Mouse (Mus musculus) adrenal gland, postnatal 4 days (tissue): ENCODE measurements at regions not wholly inside any gene's neighbourhood (a gene's known extent, or its start where the extent isn't known, plus 50 kb on each side); places are given as distances from the start of the nearest gene placed in this dataset.

Source experiments
- DNase-seq, 2 experiments: peaks; one replicate each; pipeline ENCODE4 v3.0.0; 2021 to 2022; ENCODE audit warnings: low spot score in 2 of 2, mixed read lengths in 2 of 2

DNA sequence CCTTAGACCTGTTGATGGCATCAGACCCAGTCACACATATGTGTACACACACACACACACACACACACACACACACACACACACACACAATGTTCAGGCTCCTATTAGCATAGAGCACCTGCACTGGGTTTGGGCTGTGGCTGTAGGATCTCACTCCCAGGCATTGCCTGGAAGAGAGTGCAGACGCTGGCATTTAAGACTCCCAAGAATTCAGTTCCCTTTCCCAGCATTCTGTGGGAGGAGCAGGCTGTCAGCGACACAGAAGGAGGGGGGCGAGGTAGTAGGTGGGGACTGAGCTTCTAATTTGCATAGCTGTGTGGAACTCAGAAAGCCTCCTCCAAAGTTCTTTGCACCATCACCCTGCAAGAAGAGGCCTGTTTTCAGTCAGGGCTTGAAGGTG is 374.2 kb upstream of the Fam49b start:
- no peak for DNase-seq

DNA sequence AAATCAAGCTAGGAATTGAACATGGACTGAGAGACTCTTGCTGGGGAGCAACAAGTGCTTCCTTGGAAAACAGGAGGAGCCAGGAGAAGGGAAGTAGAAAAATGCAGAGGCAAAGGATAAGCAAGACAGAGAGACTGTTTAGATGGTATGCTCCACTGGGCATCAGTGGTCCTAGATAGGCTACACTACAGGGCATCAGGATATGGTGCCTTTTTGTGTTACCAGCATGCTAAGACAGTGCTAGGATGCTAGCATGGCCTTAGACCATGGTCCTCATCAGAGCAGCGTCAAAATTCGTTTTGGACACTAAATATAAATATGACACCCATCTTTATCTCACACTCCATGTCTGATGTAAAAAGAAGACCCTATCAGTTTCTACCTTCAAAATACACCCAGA is 374.6 kb upstream of the Fam49b start:
- DNase-seq: no peak

DNA sequence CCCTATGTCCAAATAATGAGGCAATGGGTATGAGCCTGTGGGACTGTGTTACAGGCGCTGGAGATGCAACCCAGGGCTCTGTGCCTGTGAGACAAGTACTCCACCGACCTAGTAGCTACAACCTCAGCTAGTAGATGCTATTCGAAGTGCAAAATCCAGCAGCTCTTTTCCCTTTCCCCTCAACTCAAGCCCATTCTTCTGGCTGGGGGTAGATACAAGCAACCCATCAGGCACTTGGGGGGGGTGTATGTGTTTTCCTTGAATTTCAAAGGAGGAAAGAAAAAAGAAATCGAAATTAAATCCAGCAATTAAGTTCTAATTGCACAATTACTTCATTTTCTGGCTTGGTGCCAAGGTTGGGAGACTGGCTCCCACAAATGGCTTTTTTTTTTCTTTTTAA is 372.4 kb upstream of the Gm21798 start:
- DNase-seq: no peak

DNA sequence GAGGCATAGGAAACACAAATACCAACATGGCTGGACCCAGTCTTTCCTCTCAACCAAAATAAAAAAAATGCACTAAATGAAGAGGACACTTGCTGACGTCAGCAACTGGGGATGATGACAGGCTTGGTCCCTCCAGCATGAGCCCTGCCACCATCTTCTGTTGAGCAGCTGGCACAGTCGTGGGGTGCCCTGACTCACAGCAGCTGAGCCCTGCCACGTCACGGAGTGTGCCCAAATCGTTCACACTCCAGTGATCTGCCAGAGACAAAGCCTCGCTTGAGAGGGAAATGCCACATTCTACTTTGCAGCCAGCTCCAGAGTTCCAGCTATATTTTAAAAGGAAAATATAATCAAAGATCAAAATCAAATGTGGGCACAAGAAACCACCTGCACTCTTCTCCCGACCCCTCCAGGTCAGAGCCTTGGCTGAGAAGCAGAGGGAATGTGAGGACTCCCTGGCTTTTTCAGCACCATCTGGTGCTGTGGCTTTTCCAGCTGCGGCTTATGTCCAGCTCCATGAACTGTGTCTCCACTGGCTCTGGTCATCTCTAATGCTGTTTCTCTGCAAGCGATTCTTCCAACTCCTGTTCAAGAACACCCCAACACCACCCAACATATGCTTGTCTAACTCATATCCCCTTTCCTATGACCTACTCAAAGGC is 371.0 kb upstream of the Gm21798 start:
- no peak for DNase-seq

DNA sequence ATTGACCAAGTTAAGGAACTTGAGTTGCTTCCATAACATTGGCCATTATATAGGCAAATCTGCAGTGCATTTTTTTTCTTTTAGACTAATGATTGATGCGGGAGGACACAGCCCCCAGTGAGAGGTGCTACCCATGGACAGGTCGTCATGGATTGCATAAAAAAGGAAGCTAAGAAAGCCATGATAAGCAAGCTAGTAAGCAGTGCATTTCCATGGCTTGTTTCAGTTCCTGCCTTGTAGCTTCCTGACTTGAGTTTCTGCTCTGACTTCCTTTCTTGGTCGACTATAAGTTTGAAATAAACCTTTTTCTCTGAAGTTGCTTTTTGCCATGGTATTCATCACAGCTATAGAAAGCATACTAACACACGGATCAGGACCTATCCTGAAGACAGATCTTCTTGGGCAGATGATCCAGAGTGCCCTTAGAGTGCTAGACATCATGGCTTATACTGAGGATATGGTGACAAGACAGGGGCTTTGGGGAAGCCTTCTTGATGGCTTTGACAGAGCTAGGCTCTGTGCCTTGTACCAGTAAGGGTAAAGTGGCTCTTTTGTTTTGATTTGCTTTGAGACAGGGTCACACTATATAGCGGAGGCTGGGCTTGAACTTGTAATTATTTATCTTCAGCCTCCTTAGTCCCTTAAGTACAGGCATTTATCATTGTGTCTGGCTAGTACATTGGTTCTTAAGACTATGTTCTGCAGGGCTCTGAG is 370.1 kb upstream of the Gm21798 start:
- DNase-seq: no peak

DNA sequence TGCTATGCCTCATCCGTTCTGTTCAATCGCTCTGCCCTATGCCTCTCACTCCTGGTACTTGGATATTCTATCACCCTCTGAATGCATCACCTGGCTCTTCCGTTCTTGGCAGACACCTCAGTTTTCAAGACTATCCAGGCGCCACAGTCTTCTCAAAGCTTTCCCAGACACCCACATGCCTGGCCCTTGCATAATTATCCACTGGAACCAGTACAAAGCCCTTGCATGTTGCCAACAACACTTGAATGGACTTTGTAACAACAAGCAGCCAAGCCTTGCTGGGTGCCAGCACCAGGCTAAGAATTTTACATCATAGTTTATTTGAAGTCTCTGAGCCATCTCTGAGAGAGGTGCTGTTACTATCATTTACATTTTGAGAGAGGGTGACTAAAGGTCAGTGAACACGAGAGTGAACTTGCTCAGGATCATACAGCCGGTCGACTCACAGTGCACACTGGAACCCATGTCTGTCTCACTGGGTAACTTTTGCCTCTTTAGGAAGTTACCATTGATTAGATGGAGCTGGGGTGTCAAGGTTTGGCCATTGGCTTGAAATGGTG is 368.8 kb upstream of the Gm21798 start:
- DNase-seq: no peak

DNA sequence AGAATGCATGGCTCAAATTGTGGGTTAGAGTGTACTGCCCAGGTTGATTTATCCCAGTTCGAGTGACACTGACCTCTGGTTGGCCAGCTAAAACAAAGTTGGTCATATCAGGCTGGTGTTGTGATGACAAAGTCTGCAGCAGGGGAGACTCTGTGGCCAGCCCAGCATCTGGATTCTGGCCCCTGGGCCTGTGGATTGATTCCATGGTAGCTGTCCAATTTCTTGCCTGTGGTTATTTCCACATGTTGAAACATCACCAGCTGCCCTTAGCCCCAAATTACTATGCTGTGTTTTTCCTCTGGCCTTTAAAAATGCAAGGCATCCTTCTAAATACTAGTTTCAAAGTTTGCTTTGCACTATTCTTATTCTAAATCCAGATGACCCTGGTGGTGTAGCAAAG is 346.8 kb upstream of the Gm21798 start:
- no peak for DNase-seq

DNA sequence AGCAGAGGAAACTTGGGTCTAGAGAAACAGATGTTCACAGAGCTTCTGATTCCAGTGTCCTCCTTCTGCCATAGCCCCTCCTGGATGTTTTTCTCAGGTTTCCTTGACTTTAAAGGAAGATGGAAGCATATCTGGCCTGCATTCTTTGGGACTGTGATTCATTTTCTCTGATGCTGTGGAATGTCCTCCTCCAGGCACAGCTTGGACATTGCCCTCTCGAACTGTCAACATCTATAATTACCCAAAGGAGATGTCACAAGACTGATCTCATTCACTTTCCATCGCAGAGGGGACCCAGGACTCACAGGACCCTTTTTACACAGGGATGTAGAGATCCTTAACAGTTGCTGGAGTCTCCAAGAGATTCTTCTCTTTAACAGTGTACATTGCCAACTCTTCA is 345.9 kb upstream of the Gm21798 start:
- no peak for DNase-seq

DNA sequence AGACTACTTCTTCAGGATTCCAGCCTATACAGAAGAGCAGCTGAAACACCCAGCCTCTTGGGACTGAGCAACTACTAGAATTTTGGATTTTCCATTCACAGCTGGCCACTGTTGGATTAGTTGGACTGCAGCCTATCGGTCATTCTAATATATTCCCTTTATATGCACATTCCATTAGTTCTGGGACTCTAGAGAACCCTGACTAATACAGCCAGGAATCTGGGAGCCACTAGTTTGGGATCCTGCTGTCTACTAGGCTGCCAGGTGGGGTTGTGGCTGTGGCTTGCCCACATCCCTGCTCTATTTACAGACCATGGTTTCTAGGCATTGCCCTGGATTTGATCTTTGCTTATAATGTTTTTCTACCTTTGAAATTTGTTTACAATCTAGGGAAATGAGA is 343.3 kb upstream of the Gm21798 start:
- DNase-seq: no peak

DNA sequence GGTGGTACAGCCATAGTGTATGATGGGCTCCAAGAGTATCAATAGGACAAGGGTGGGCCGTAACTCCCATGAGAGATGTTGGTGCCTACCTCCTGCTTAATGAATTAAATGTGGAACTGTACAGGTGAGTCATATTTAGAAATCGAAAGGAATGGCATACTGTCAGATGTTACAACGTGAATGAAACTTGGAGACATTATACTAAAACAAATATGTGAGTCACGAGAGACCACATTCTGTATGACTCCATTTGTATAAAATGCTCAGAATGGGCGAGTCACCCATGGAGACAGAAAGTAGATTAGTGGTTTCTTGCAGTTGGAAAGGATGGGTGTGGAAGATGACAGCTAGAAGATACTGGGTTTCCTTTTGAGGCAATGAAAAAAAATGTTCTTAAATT is 340.4 kb upstream of the Gm21798 start:
- no peak for DNase-seq

DNA sequence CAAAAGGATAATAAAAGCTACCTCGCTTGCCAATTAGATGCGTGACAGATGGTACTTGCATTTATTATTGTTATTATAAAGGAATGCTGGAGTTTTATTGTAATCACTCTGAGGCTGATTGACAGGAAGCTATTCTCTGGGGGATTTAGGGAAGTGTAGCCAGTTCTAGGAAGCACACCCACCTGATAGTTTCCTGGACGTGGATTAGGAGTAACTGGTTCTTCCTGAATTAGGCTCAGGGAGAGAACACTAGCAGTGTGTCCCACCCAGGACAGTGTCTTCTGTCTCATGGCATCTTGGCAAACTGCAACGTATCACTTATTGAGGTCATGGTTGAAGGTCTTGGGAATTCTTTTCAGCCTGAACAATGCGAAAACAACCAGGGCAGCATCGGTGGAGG is 336.9 kb upstream of the Gm21798 start:
- DNase-seq: no peak

DNA sequence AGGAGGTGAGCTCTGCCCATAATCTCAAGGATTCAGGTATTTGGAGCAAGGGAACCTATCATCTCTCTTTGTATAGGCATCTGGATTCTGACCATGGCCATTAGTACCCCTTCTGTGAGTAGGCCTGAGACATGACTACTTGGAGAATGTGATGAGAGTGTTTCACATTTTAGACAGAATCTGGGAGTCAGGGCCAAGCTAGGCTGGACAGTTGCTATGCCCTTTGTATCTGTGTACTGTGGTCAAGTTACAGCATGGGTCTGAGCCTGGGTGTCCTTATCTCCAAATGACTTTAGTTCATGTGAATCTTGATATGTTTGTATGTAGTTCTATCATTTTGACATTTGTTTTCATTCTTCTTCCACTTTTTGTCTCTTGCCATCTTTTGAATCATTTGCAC is 336.3 kb upstream of the Gm21798 start:
- DNase-seq: no peak

DNA sequence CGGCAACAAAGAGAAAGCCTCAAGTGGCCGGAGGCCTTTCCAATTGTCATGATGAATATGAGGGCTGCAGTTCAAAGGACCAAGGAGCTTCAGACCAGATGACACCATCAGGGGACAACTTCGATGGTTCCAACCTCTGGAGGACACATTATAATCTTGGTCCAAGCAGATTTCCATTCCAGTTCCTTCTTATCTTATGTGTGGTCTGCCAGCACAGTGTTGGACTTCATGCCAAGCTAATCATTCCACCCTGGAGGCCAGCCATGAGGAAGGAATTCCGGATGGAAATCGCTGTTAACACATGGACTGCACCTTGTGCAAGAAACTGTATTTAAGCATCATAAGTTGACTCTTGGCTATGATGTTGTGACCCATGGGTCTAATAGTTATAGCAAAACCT is 334.5 kb upstream of the Gm21798 start:
- DNase-seq: no peak

DNA sequence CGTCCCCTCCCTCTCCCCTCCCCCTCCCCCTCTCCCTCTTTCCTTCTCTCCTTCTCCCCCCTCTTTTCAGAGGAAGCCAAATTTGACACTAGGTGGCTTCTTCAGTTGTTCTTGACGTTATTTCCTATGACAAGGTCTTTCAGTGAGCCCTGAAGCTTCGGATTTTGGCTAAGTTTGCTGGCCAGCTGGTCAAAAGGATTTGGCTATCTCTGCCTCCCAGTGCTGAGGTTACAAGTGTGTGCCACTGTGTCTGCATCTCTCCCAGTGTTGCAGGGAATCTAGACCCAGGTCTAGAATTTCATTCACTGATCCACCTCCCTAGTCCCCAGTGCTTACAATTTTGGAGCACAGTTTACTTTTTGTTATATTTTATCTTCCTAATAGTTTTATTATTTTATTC is 329.7 kb upstream of the Gm21798 start:
- no peak for DNase-seq

DNA sequence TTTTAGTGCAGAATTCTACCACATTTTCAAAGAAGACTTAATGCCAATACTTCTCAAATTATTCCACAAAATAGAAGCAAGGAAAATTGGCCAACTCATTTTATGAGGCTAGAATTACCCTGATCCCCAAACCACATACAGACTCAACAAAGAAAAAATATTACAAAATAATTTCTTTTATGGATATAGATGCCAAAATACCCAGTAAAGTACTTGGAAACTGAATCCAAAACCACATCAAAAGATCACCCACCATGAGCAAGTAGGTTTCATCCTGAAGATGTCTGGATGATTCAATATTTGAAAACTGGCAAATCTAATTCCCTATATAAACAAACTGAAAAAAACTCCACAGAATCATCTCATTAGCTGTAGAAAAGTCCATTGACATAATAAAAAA is 316.7 kb upstream of the Gm21798 start:
- DNase-seq: no peak

DNA sequence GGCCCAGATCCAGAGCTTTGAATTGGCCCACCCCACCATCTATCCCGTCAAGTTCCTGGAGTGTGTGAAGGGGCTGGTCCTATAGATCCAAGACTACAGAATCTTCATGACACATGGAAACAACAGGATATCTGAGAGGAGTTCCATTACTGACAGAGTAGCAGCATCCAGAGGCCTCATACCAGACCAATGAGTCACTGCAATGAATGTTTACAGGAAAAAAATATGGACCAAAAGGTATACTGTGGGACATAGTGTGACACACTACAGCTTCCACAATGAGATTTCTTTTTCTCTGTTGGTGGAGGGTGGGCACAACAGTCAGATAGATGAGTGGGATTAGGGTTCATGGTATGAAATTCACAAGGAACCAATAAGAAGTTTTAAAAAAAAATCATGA is 316.0 kb upstream of the Gm21798 start:
- DNase-seq: no peak

DNA sequence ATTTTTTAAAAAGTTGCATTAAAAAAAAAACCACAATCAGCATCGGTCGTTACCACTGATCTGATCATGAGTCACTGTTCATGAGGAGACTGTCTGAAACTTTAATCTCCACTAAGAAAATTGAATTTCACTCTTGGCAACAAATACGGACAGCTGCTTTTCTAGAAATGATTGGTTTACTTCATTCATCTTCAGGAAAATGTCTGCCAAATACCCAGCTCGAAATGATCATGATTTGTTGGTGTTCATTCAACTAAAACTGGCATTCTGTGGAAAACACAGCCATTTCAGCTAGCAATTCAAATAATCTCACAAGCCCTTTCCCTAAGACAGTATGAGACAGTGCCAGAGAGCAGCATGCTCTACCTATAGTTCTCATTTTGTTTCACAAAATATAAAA is 312.7 kb upstream of the Gm21798 start:
- DNase-seq: no peak

DNA sequence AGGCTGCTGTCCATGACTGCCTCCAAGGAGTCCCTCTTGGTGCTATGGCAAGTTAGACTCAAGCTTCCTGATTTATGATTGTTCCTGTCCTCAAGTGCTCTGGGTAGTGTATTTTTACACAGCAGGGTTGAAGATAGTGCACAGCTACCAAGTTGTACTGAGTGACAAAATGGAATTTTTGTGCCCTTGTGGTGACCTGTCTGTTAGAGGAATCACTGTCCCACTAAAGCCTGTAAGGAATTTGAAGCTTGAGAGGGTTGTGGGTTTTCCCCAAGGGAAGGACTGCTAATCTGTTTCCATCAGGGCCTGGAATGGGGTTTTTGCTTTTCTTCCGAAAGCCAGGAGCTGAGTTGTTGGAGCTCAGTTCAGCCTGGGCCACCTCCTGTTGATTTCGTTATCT is 306.8 kb upstream of the Gm21798 start:
- no peak for DNase-seq

DNA sequence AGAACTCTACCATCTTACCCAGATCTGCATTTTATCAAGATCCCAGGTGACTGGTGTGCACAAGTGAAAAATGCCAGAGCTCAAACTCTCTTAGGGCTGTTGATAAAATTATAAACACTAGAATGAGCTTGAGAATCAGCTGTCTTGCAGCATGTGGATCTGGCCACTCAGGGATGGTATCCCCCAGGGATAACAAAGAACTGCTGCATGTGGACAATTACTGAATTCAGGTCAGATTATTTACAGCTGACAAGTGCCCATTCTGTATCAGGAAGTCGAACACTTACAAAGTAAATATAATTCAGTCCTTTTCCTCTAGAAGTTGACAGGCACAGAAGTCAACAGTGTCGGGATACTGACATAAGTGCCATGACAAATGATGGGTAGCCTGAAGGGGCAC is 306.3 kb upstream of the Gm21798 start:
- DNase-seq: no peak

DNA sequence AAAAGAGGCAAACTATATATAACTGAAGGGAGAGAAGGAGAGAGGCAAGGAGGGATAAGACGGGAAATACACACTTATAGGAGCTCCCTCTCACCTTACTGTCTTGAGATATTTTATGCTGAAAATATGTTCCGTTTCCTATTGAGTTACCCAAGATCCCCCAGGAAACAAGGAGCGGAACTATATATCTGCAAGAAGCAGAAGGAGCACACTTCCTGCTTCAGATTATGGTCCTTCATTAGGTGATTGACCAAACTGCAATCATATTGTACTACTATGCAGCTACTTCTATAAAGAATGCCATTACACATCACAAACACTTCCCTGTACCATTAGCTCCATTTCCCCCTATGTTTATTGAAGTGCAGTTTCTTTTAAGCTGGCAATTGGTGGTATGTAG is 304.9 kb upstream of the Gm21798 start:
- DNase-seq: no peak

DNA sequence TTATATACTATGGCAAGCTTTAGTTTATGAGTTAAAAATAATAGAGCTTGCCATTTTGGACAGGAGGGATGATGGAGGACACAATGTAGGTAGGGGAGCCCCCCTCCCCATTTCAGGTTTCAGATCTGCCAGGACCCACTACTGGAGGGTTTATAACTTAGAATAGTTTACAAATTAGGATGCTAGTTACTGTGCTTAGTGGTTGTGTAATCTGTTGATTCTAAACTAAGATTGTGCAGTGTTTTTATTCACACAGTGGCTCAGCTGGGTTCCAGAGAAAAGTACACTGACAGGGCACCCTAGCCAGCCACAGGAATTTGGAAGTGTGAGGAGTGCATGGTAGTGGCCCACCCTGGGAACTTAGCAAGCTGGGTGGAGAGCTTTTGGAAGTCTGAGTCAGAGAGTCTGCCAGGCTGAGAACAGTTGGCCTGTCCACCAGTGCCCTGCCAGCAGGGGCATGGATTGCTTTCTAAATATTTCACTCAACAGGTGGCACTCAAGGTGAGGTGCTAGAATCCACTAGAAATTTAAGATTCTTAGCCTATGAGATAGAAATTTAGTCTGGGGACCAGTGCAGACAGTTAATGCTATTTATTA is 303.9 kb upstream of the Gm21798 start:
- DNase-seq: no peak

DNA sequence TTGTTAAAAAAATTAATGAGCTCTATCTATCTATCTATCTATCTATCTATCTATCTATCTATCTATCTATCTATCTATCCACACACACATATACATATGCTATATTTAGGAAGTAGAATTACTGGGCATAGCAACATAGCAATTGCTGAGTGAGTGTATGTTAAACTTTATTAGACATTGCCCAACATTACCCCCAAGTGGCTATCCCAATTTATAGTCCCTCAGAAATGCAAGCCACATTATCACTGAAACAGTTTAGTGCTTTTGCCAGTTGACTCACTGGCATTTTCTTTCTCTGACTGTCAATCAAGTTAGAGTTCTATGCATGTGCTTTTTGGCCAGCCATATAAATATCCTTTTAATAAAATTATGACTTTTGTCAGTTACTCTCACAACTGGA is 302.3 kb upstream of the Gm21798 start:
- DNase-seq: no peak

DNA sequence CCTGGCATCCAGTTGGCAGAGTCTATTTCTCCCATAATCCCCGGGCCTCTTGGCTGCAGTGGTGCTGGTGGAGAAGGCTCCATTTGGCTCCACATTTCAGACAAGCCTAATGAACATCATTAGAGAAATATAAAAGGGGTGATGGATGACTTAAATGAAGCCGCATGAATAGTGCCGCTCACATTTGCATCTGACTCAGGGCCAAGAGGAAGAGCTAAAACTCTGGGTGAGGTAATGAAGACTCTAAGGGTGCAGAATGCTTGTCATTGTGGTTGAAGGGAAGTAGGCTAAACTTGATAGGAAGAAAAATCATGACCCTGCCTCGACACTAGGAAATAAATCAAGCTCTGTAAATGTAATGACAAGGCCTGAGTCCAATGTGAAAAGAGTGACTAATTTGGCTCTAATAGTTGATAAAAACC is 298.3 kb upstream of the Gm21798 start:
- DNase-seq: no peak
